Mouse (Mus musculus) urinary bladder, adult 18-20 months (tissue): ENCODE data around the gene Ifitm5.

Experiments used
- DNase-seq, 2 experiments: peaks; one replicate each; pipeline ENCODE4 v3.0.0; 2022; ENCODE audit warnings: low spot score in 2 of 2, mixed read lengths in 2 of 2

Gene Ifitm5

GRCm38 (mm10) chr7:140941222-140942051 is 8.7 kb downstream of the Ifitm5 start, which contains the start of gene Pgghg:
Pgghg (plus strand) TSS chr7:140941391.
- peak; percentile 78 to 87 for DNase-seq

GRCm38 (mm10) chr7:140939669-140940171 is 10.4 kb downstream of the Ifitm5 start:
- DNase-seq: peak in 1 of 2 experiments; percentile 55

GRCm38 (mm10) chr7:140938896-140939295 is 11.2 kb downstream of the Ifitm5 start:
- no peak for DNase-seq

- DNase-seq: no peak
These were observed 11.7 kb downstream of the Ifitm5 start for GRCm38 (mm10) chr7:140938436-140938835.

GRCm38 (mm10) chr7:140927181-140927580 is 22.9 kb downstream of the Ifitm5 start:
- DNase-seq: no peak

- DNase-seq: no peak
These were observed 26.9 kb downstream of the Ifitm5 start for GRCm38 (mm10) chr7:140923070-140923775.

GRCm38 (mm10) chr7:140922398-140923069 is 27.6 kb downstream of the Ifitm5 start:
- DNase-seq: peak in 1 of 2 experiments; percentile 43

- DNase-seq: no peak
These were observed 28.7 kb downstream of the Ifitm5 start for GRCm38 (mm10) chr7:140921225-140921975.

- no peak for DNase-seq
These were observed 29.6 kb downstream of the Ifitm5 start, which contains the start of gene Nlrp6 for GRCm38 (mm10) chr7:140920418-140921029. Nlrp6 (plus strand) TSS chr7:140920902.

GRCm38 (mm10) chr7:140919911-140920310 is 30.2 kb downstream of the Ifitm5 start:
- no peak for DNase-seq

GRCm38 (mm10) chr7:140914031-140914690 is 35.9 kb downstream of the Ifitm5 start:
- DNase-seq: no peak

- no peak for DNase-seq
These were observed 37.1 kb downstream of the Ifitm5 start for GRCm38 (mm10) chr7:140912846-140913482.

- DNase-seq: no peak
These were observed 37.8 kb downstream of the Ifitm5 start for GRCm38 (mm10) chr7:140912293-140912692.

- peak; percentile 60 to 76 for DNase-seq
These were observed 41.4 kb downstream of the Ifitm5 start for GRCm38 (mm10) chr7:140908634-140909107.

GRCm38 (mm10) chr7:140908181-140908580 is 41.9 kb downstream of the Ifitm5 start:
- DNase-seq: no peak

GRCm38 (mm10) chr7:140907697-140908096 is 42.4 kb downstream of the Ifitm5 start:
- DNase-seq: no peak

- no peak for DNase-seq
These were observed 43.0 kb downstream of the Ifitm5 start for GRCm38 (mm10) chr7:140907131-140907530.

GRCm38 (mm10) chr7:140905642-140906081 is 44.4 kb downstream of the Ifitm5 start:
- no peak for DNase-seq

GRCm38 (mm10) chr7:140903212-140903611 is 46.9 kb downstream of the Ifitm5 start:
- peak; percentile 24 to 75 for DNase-seq
